Mouse (Mus musculus): Measurements from ENCODE around the gene Pnpt1. TPM values are rescaled to one million over a fixed set of nuclear protein-coding genes. Genes with fewer than 3 reads are reported as not detected.

Pnpt1 gene
- total RNA-seq, 2 experiments from 2014 or later: 19.4 to 22.6 TPM

Other genes starting within 250 kb of the Pnpt1 start
- gene Ppp4r3b, start 42.1 kb downstream of the Pnpt1 start, total RNA-seq (2021): 10 to 100 TPM; 49.6 to 59.3 TPM
- 100 to 1,000 TPM; 125 to 133 TPM for gene Cfap36, start 116.7 kb downstream of the Pnpt1 start, total RNA-seq (2021)
- gene Ccdc88a, start 242.9 kb downstream of the Pnpt1 start, total RNA-seq (2021): 10 to 100 TPM; 73.9 to 82.0 TPM